Mouse (Mus musculus): ENCODE results near the gene Iqschfp.

- TF ChIP-seq EP300 (IDR thresholded peaks at IDR 0.05; ENCODE audit: low read depth): no peak
- TF ChIP-seq CTCF (IDR thresholded peaks at IDR 0.05; ENCODE audit: low read depth): no peak
Measured at GRCm38 (mm10) chr3:68512327-68512726, 620.3 kb downstream of the Iqschfp start.
